Mouse (Mus musculus) hindlimb bud, embryonic 11.5 days (tissue): Measurements from ENCODE around the gene Vwa8.

Source experiments
- DNase-seq: peaks from one replicate; pipeline ENCODE4 v3.0.0-alpha.2; 2012; ENCODE audit warnings: low read depth, low spot score; ENCODE audit errors: extremely low spot score

The Vwa8 gene

GRCm38 (mm10) chr14:78848941-78849911, at the start of gene Vwa8:
Gene Vwa8, plus strand, starts transcription at chr14:78849052.
- DNase-seq = peak; percentile 33

- no peak for DNase-seq
These were observed 46.5 kb upstream of the Vwa8 start for GRCm38 (mm10) chr14:78802378-78802777.

DNA sequence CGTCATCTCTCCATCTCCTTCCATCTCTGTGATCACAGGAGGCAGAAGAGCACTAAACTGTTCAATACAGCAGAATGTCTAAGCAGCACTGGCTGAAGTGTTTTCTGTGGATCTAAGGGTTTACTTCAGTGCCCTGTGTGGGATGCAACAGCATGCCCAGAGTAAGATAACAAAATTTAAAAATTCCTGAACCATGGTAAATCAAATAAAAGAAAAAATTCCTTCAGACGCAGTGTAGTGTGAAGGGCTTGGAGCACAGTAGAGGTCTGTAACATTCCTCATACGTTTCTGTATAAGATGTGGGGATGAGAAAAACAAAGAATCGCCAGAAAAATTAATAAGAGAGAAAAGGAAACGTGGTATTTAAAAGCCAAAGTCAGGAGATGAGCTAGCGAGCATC, 44.9 kb upstream of the Vwa8 start:
- DNase-seq = no peak

GRCm38 (mm10) chr14:78812896-78813295, 36.0 kb upstream of the Vwa8 start:
- DNase-seq = no peak

- no peak for DNase-seq
These were observed 32.4 kb upstream of the Vwa8 start for GRCm38 (mm10) chr14:78816411-78816810.

DNA sequence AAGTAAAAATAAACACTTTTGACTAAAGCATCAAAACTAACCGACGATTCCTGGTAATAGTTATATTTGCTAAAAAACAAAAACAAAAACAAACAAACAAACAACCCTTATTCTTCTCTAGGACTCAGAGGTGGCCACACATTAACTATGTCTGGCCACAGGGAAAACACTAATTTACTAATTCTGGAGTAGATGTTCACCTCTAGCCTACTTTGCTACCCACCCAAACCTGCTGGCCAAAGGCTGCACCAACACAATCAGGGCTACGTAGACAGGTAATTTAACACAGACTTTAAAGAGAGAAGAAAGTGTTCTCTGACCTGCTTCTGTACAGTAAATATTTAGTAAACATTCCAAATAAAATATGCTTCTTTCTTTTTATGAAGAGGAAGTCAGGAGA, 31.2 kb upstream of the Vwa8 start:
- DNase-seq = no peak

DNA sequence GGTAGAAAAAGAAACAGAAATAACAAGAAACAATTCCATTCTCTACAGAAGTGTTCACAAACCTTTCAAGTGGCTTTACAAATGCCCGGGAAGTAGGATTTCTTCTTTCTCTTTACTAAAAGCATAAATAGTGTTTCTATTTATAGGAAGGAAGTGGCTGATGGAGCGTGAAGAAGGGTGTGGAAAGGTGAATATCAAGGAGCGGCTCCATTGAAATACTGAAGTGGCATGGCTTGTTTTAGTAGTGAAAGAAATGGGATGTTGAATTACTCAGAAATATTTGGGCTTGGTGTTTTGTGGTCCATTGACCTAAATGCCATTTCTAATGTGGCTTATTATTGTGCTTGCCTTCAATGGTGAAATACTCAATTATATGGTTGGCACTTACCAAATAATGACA, 30.4 kb upstream of the Vwa8 start:
- no peak for DNase-seq

DNA sequence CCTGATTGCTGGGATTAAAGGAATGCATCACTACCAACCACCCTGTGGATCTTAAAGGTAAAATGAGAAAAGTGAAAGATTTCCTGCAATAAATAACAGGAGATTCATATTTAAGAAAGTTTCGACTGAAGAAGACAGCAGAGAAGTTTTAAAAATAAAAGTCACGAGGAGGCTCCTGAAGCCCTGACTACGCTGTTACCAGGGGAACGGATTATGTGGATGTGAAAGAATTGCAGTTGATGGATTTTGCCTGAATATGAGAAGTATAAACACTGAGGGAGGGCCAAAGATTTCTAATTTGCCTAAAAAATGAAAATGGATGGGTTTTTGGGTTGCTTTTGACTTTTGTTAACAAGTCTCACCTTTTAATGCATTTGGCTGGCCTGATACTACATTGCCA, 24.8 kb upstream of the Vwa8 start:
- DNase-seq = no peak

GRCm38 (mm10) chr14:78824507-78824906, 24.3 kb upstream of the Vwa8 start:
- no peak for DNase-seq

GRCm38 (mm10) chr14:78831158-78831557, 17.7 kb upstream of the Vwa8 start:
- no peak for DNase-seq

DNA sequence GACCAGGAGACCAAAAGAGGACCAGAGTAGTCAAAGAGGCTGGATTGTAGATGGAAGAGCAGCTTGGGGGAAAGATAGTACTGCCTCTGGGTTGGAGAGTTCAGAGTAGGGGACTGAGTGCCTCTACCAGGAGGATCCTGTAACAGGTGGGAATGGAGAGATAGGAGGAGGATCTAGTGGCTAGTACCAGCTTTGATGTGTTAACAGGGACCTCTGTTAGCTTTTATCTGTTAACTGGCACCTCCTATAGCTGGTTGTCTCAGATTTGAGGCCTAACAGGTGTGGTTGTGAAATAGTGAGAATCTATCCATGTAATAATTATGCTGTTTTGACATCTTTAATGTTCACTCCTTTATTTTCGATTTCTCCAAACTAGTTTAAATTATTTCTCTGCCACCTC, 904 bp upstream of the Vwa8 start:
- no peak for DNase-seq

DNA sequence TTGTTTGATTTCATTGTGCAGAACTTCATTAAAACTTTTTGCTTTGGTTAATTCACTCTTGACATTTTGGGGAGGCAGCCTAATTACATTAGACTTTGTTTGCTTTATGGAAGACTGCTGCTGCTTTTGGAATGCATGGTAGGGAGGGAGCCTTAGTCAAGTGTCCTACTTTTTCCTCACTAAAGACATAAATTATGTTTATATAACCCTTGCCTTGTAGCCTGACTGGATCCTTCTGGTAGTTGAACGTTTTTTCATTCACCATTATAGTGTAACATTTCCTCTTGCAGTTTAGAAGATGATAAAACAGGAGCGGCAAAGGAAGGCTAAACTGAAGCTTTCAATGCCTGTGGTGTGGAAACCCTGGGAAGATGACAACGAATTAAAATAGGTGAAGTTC, 375 bp upstream of the Vwa8 start:
- no peak for DNase-seq

DNA sequence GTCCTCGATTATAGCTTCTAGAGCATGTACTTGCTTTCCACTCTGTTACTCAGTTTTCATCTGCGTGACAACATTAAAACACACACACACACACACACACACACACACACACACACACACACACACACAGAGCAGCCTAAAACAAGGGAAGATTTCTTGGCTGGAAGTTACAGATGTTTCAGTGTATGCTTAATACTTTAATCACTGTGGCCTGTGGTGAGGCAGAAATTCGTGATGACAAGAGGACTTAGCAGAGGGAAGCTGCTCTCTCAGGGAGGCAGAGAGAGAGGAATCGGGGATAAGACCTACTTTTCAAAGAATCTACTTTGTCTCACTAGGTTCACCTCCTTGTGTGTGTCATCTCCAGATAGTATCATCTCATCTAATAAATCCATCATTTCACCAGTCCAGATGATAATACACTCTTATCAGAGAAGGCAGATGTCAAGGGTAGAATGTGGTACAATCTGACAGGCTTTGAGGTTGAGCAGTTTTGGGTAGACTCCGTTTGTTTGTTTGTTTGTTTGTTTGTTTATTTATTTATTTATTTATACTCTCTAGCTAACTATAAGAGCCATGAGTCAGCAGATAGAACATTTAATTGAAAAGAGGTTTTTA, 1.2 kb downstream of the Vwa8 start:
- DNase-seq = no peak

DNA sequence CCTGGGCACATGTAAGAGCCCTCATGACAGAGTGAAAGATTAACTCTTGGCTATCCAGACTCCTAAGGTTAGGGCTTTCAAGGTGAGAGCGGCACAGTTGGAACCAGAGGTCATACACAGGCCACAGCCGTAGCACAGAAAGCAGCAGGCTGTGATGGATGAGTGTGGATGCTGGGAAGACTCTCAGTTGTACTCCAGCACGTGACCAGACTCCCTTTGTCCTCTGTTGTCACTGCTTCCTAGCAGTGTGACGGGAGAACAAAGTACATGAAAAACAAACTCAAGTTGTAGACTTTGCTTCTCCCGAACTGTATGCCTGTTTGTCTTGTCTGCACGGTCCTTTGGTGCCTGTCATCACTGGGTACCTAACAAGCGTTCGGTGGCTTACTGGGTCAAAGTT, 1.8 kb downstream of the Vwa8 start:
- DNase-seq = no peak

GRCm38 (mm10) chr14:78851366-78851765, 2.5 kb downstream of the Vwa8 start:
- no peak for DNase-seq

GRCm38 (mm10) chr14:78852401-78853246, 3.8 kb downstream of the Vwa8 start:
- no peak for DNase-seq

GRCm38 (mm10) chr14:78861156-78861555, 12.3 kb downstream of the Vwa8 start:
- DNase-seq = no peak

DNA sequence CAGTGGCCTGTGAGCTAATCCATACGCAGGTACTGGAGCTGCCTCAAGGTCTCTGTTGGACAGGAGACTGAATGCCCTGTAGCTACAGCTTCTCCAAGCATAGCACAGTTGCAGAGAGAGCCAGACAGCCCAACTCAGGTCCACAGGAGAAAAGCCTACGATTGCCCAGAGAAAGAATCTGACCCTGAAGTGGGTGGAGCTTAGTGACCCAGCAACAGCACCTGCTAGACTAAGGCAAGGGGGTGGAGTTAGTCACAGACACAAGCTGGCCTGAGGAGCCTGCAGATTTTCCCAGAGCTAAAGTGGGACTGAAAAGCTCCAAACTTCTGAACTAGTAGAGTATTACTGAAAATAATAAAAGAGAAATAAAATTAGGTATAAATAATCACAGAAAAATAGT, 21.2 kb downstream of the Vwa8 start:
- DNase-seq = no peak

DNA sequence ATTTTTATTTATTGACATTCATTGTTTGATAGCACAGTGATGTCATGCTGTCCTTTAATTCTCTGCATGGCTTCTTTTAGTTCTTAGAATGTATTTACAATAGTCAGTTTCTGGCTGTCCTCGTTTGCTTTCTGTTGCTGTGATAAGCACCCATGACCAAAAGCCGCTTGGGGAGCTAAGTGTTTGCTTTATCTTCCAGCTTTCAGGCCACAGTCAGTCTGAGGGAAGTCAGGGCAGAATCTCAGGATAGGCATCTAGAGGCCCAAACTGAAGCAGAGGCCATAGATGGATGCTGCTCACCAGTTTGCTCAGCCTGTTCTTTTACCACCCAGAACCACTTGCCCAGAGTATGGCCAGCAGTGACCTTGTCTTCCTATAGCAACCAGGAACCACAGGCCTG, 28.3 kb downstream of the Vwa8 start:
- DNase-seq = no peak

- no peak for DNase-seq
These were observed 29.7 kb downstream of the Vwa8 start for GRCm38 (mm10) chr14:78878402-78879045.

GRCm38 (mm10) chr14:78880879-78881278, 32.0 kb downstream of the Vwa8 start:
- DNase-seq = no peak
